Mouse (Mus musculus): Measurements from ENCODE around the gene Klhl1.

DNA sequence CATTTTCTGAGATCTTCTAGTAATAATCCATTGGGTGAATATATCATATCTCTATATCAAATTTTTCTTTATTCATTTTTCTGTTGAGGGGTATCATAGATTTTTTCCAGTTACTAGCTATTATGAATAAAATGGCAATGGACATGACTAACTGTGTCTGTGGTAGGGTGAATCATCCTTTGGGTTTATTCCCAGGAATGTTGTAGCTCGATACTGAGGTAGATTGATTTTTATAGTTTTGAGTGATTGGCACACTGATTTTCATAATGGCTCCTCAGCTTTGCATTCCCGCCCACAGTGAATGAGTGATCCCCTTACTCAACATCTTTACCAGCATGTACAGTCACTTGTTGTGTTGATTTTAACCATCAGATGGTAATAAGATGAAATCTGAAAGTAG is 19.0 kb downstream of the Klhl1 start:
- TF ChIP-seq GATA1 (IDR thresholded peaks at IDR 0.05; ENCODE audit: borderline replicate concordance, low read length): no peak
- no peak for TF ChIP-seq FLI1 (IDR thresholded peaks at IDR 0.05; ENCODE audit: low read length)

All from megakaryocyte, embryonic 14.5 days (primary cell).